Mouse (Mus musculus): Measurements from ENCODE around the gene Pik3r3. TPM values are rescaled to one million over a fixed set of nuclear protein-coding genes. Genes with fewer than 3 reads are reported as not detected.

Pik3r3 gene
- polyA plus RNA-seq, 1 experiment, result 3.5 TPM

GRCm38 (mm10) chr4:116249986-116250385 lies 28.6 kb downstream of the Pik3r3 start:
- WGBS, result 89% methylated on average over 3 of the region's 3 CpGs
- TF ChIP-seq POLR2A (IDR thresholded peaks at IDR 0.05; ENCODE audit: low read depth, low read length), result no peak
- TF ChIP-seq CTCF (IDR thresholded peaks at IDR 0.05; ENCODE audit: extremely low read depth, insufficient read depth, insufficient read length, insufficient replicate concordance), result no peak

GRCm38 (mm10) chr4:116268220-116268619 lies 46.8 kb downstream of the Pik3r3 start:
- Histone ChIP-seq H3K36me3 (ENCODE audit: control insufficient read depth, insufficient read depth, low read length) (no peaks in the 10 kb centered on the region), H3K27ac (ENCODE audit: insufficient read depth, low read length) (no peak overlapping the region), H3K4me3 (ENCODE audit: extremely low read depth, insufficient read depth, insufficient read length) (no peak overlapping the region), H3K4me1 (ENCODE audit: control insufficient read depth, insufficient read depth, insufficient read length) (no peaks in the 10 kb centered on the region), H3K27me3 (ENCODE audit: control insufficient read depth, insufficient read depth, low read length) (no peaks in the 10 kb centered on the region)
- no peak for DNase-seq (ENCODE audit: low read depth in 1 of 2, low spot score in 2 of 2)
- WGBS, result 90% methylated on average over 6 of the region's 6 CpGs
- TF ChIP-seq CTCF (IDR thresholded peaks at IDR 0.05; ENCODE audit: extremely low read depth, insufficient read depth, insufficient read length, insufficient replicate concordance), result no peak
- TF ChIP-seq POLR2A (IDR thresholded peaks at IDR 0.05; ENCODE audit: low read depth, low read length), result no peak

More at GRCm38 (mm10) chr4:116249986-116250385, 28.6 kb downstream of the Pik3r3 start:
- DNase-seq (ENCODE audit: low read depth in 1 of 2, low spot score in 2 of 2), result no peak
- Histone ChIP-seq H3K4me1 (ENCODE audit: control insufficient read depth, insufficient read depth, insufficient read length) (no peaks in the 10 kb centered on the region), H3K27me3 (ENCODE audit: control insufficient read depth, insufficient read depth, low read length) (no peaks in the 10 kb centered on the region), H3K27ac (ENCODE audit: insufficient read depth, low read length) (no peak overlapping the region), H3K4me3 (ENCODE audit: extremely low read depth, insufficient read depth, insufficient read length) (no peak overlapping the region), H3K36me3 (ENCODE audit: control insufficient read depth, insufficient read depth, low read length) (no peaks in the 10 kb centered on the region)

- DNase-seq (ENCODE audit: low read depth in 1 of 2, low spot score in 2 of 2), result no peak
These were observed 60.8 kb downstream of the Pik3r3 start for GRCm38 (mm10) chr4:116282211-116282610.

GRCm38 (mm10) chr4:116291561-116291960 lies 70.1 kb downstream of the Pik3r3 start:
- 88% methylated on average over 6 of the region's 6 CpGs for WGBS
- Histone ChIP-seq H3K4me3 (ENCODE audit: extremely low read depth, insufficient read depth, insufficient read length) (no peak overlapping the region), H3K4me1 (ENCODE audit: control insufficient read depth, insufficient read depth, insufficient read length) (no peaks in the 10 kb centered on the region), H3K36me3 (ENCODE audit: control insufficient read depth, insufficient read depth, low read length) (no peaks in the 10 kb centered on the region), H3K27me3 (ENCODE audit: control insufficient read depth, insufficient read depth, low read length) (no peaks in the 10 kb centered on the region), H3K27ac (ENCODE audit: insufficient read depth, low read length) (no peak overlapping the region)
- DNase-seq (ENCODE audit: low read depth in 1 of 2, low spot score in 2 of 2), result no peak
- TF ChIP-seq POLR2A (IDR thresholded peaks at IDR 0.05; ENCODE audit: low read depth, low read length) (no peak), CTCF (IDR thresholded peaks at IDR 0.05; ENCODE audit: extremely low read depth, insufficient read depth, insufficient read length, insufficient replicate concordance) (no peak)

More at GRCm38 (mm10) chr4:116282211-116282610, 60.8 kb downstream of the Pik3r3 start:
- H3K4me3 ChIP-seq (ENCODE audit: extremely low read depth, insufficient read depth, insufficient read length), result no peak overlapping the region
- WGBS, result 75% methylated on average over 2 of the region's 2 CpGs
- H3K4me1 ChIP-seq (ENCODE audit: control insufficient read depth, insufficient read depth, insufficient read length), result no peaks in the 10 kb centered on the region
- no peak overlapping the region for H3K27ac ChIP-seq (ENCODE audit: insufficient read depth, low read length)
- no peak for TF ChIP-seq CTCF (IDR thresholded peaks at IDR 0.05; ENCODE audit: extremely low read depth, insufficient read depth, insufficient read length, insufficient replicate concordance)
- no peaks in the 10 kb centered on the region for H3K27me3 ChIP-seq (ENCODE audit: control insufficient read depth, insufficient read depth, low read length)
- H3K36me3 ChIP-seq (ENCODE audit: control insufficient read depth, insufficient read depth, low read length), result no peaks in the 10 kb centered on the region

- Histone ChIP-seq H3K27me3 (ENCODE audit: control insufficient read depth, insufficient read depth, low read length) (no peaks in the 10 kb centered on the region), H3K27ac (ENCODE audit: insufficient read depth, low read length) (no peak overlapping the region), H3K4me3 (ENCODE audit: extremely low read depth, insufficient read depth, insufficient read length) (no peak overlapping the region), H3K36me3 (ENCODE audit: control insufficient read depth, insufficient read depth, low read length) (no peaks in the 10 kb centered on the region), H3K4me1 (ENCODE audit: control insufficient read depth, insufficient read depth, insufficient read length) (no peaks in the 10 kb centered on the region)
- TF ChIP-seq POLR2A (IDR thresholded peaks at IDR 0.05; ENCODE audit: low read depth, low read length) (no peak), CTCF (IDR thresholded peaks at IDR 0.05; ENCODE audit: extremely low read depth, insufficient read depth, insufficient read length, insufficient replicate concordance) (no peak)
- 91% methylated on average over 12 of the region's 12 CpGs for WGBS
- no peak for DNase-seq (ENCODE audit: low read depth in 1 of 2, low spot score in 2 of 2)
These were observed 71.9 kb downstream of the Pik3r3 start for GRCm38 (mm10) chr4:116293296-116293695.

GRCm38 (mm10) chr4:116300878-116301355 lies 79.5 kb downstream of the Pik3r3 start:
- Histone ChIP-seq H3K27ac (ENCODE audit: insufficient read depth, low read length) (no peak overlapping the region), H3K4me3 (ENCODE audit: extremely low read depth, insufficient read depth, insufficient read length) (no peak overlapping the region), H3K27me3 (ENCODE audit: control insufficient read depth, insufficient read depth, low read length) (no peaks in the 10 kb centered on the region), H3K36me3 (ENCODE audit: control insufficient read depth, insufficient read depth, low read length) (no peaks in the 10 kb centered on the region), H3K4me1 (ENCODE audit: control insufficient read depth, insufficient read depth, insufficient read length) (no peaks in the 10 kb centered on the region)
- no peak for DNase-seq (ENCODE audit: low read depth in 1 of 2, low spot score in 2 of 2)
- no peak for TF ChIP-seq CTCF (IDR thresholded peaks at IDR 0.05; ENCODE audit: extremely low read depth, insufficient read depth, insufficient read length, insufficient replicate concordance)
- TF ChIP-seq POLR2A (IDR thresholded peaks at IDR 0.05; ENCODE audit: low read depth, low read length), result no peak
- WGBS, result 21% methylated on average over 4 of the region's 4 CpGs

- Histone ChIP-seq H3K4me3 (ENCODE audit: extremely low read depth, insufficient read depth, insufficient read length) (no peak overlapping the region), H3K36me3 (ENCODE audit: control insufficient read depth, insufficient read depth, low read length) (peaks cover 15% of the 10 kb centered on the region), H3K4me1 (ENCODE audit: control insufficient read depth, insufficient read depth, insufficient read length) (no peaks in the 10 kb centered on the region), H3K27me3 (ENCODE audit: control insufficient read depth, insufficient read depth, low read length) (no peaks in the 10 kb centered on the region), H3K27ac (ENCODE audit: insufficient read depth, low read length) (no peak overlapping the region)
- no peak for DNase-seq (ENCODE audit: low read depth in 1 of 2, low spot score in 2 of 2)
- no peak for TF ChIP-seq CTCF (IDR thresholded peaks at IDR 0.05; ENCODE audit: extremely low read depth, insufficient read depth, insufficient read length, insufficient replicate concordance)
- TF ChIP-seq POLR2A (IDR thresholded peaks at IDR 0.05; ENCODE audit: low read depth, low read length), result no peak
- 15% methylated on average over 1 of the region's 1 CpGs for WGBS
These were observed 83.1 kb downstream of the Pik3r3 start for GRCm38 (mm10) chr4:116304551-116304950.

All from spleen, adult 2 months (tissue).